ENCODE assay signal across 9 mouse cellular contexts in the genomic region with DNA sequence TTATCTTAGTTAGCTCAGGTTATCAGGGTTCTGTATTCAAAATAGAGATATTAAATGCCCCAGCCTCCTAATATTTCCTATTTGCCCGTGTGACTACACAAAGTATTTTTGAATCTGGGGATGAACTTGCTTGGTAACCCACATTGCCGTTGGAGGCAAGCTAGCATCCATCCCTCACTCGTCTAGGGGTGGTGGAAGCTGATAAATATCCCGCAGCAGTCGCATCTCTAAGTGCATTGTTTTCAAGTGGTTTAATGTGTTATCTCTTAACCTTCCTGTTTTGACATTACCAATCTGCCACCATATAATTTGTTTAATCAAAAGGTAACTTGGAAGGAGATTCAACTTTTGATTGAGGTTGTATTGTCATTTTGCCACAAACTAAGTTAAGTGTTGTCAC. TPM values are rescaled to one million over a fixed set of nuclear protein-coding genes. Genes with fewer than 3 reads are reported as not detected.
A peak's percentile ranks its signal among the peaks of the same experiment; 100 is the strongest.
DNase-seq lines count a peak whose midpoint lies in the region; ATAC-seq and TF ChIP-seq lines count a peak whose summit lies in the region.
"Had no signal": no experiment of that assay in that cellular context is flagged by ENCODE, and none has a peak within 500 bp of the region (broad histone marks: within the 10 kb centered on the region; RNA-seq: fewer than 3 reads in every experiment).

No protein-coding gene starts in this region.

- H3K36me3 ChIP-seq in forebrain, embryonic 15.5 days, result no peaks in the 10 kb centered on the region
- 0 out of 2 replicates have a peak, but pooled peaks cover 11% of the 10 kb centered on the region for H3K36me3 ChIP-seq in liver, embryonic 15.5 days (replicated peaks)

- peak overlapping the region; percentile 87 for H3K4me3 ChIP-seq in gastrocnemius, adult 2 months
- peak overlapping the region; percentile 72 for H3K4me3 ChIP-seq in forebrain, embryonic 15.5 days
- H3K4me3 ChIP-seq in liver, embryonic 15.5 days (replicated peaks), result peak overlapping the region; percentile 85

- 1% methylated on average over 5 of the region's 5 CpGs for WGBS in forebrain, embryonic 15.5 days
- WGBS in liver, embryonic 15.5 days (ENCODE audit: insufficient replicate concordance), result under 1% methylated on average over 5 of the region's 5 CpGs

- DNase-seq in gastrocnemius, adult 2 months, result no peak
- DNase-seq in gastrocnemius, postnatal 4 days (ENCODE audit: low spot score in 2 of 2), result no peak
- peak; percentile 19 for DNase-seq in CD4-positive helper T cell, adult 2 months (ENCODE audit: low read depth, low spot score)
- DNase-seq in ovary, postnatal 10 days (ENCODE audit: low spot score), result no peak
- no peak for DNase-seq in B cell, adult 2 months
- DNase-seq in layer of hippocampus, postnatal 25 days (ENCODE audit: extremely low spot score in 1 of 2, low spot score in 1 of 2), result no peak
- DNase-seq: kidney, adult 18-20 months had no signal

- peak overlapping the region; percentile 99 for H3K27ac ChIP-seq in gastrocnemius, adult 2 months
- peak overlapping the region; percentile 99 for H3K27ac ChIP-seq in forebrain, embryonic 15.5 days (replicated peaks)
- peak overlapping the region; percentile 99 for H3K27ac ChIP-seq in liver, embryonic 15.5 days (replicated peaks)

- intact Hi-C loops in gastrocnemius, adult 2 months (cut with DNase I), result loop anchor here (5.0 kb wide), 1 partner anchor 106 kb away; no protein-coding TSS in a partner anchor

- peak overlapping the region; percentile 100 for H3K9ac ChIP-seq in forebrain, embryonic 15.5 days (replicated peaks)
- peak overlapping the region; percentile 93 for H3K9ac ChIP-seq in liver, embryonic 15.5 days

- no peak for ATAC-seq in forebrain, embryonic 15.5 days (replicated peaks)
- no peak for ATAC-seq in liver, embryonic 15.5 days (ENCODE audit: insufficient read depth)

- no peak for TF ChIP-seq CTCF in gastrocnemius, adult 2 months (IDR thresholded peaks at IDR 0.05)

- peaks cover 45% of the 10 kb centered on the region for H3K4me1 ChIP-seq in forebrain, embryonic 15.5 days
- peaks cover 52% of the 10 kb centered on the region for H3K4me1 ChIP-seq in liver, embryonic 15.5 days (replicated peaks)

- H3K27me3 ChIP-seq in forebrain, embryonic 15.5 days, result no peaks in the 10 kb centered on the region
- H3K27me3 ChIP-seq in liver, embryonic 15.5 days, result no peaks in the 10 kb centered on the region

- H3K4me2 ChIP-seq in forebrain, embryonic 15.5 days (replicated peaks), result peak overlapping the region; percentile 82
- peak overlapping the region; percentile 93 for H3K4me2 ChIP-seq in liver, embryonic 15.5 days

- no peaks in the 10 kb centered on the region for H3K9me3 ChIP-seq in forebrain, embryonic 15.5 days
- no peaks in the 10 kb centered on the region for H3K9me3 ChIP-seq in liver, embryonic 15.5 days (replicated peaks)

RNA-seq across cellular contexts. Expression of a gene that starts 2.2 kb away (rescaled TPM):
- total RNA-seq in gastrocnemius, adult 2 months (2021), result 10 to 100 TPM; 60.7 to 67.3 TPM
- 10 to 100 TPM; 65.9 to 72.9 TPM for total RNA-seq in gastrocnemius, postnatal 4 days (2021)
- 163 TPM in 2 replicates for polyA plus RNA-seq in forebrain, embryonic 15.5 days (2015; fragmentation: Nextera tagmentation; extraction: Ambion mirVana)
- polyA plus RNA-seq in liver, embryonic 15.5 days (2015; fragmentation: Nextera tagmentation; extraction: Ambion mirVana), result 10.7 and 11.3 TPM in 2 replicates
- 100 to 1,000 TPM; 139 to 153 TPM for total RNA-seq in layer of hippocampus, postnatal 25 days (2021)
